Mouse (Mus musculus): ENCODE measurements around the gene Uba3. TPM values are rescaled to one million over a fixed set of nuclear protein-coding genes. Genes with fewer than 3 reads are reported as not detected.

Gene Uba3
- total RNA-seq, 4 experiments from 2014 or later: 50.7 to 59.2 (median 54.2) TPM

- no peak for DNase-seq (ENCODE audit: low spot score)
These were observed 63.6 kb downstream of the Uba3 start for GRCm38 (mm10) chr6:97141811-97142210.

Other genes with a start within 250 kb of the Uba3 start
- not detected for gene Fam19a4, start 145.2 kb downstream of the Uba3 start, total RNA-seq (2022)
- 10 to 100 TPM; 11.2 to 13.1 (median 12.1) TPM for gene Eogt, start 56.5 kb downstream of the Uba3 start, total RNA-seq (2022)
- gene Tmf1, start 26.5 kb downstream of the Uba3 start, total RNA-seq (2022): 10 to 100 TPM; 36.6 to 42.0 (median 41.6) TPM
- 100 to 1,000 TPM; 135 to 148 (median 144) TPM for gene Arl6ip5, start 5.0 kb upstream of the Uba3 start, total RNA-seq (2022)
- gene Lmod3, start 47.1 kb upstream of the Uba3 start, total RNA-seq (2022): 10 to 100 TPM; 66.2 to 86.5 (median 72.0) TPM

All from heart, adult 8-10 months (tissue).